Mouse (Mus musculus) intestine, postnatal 0 days (tissue): ENCODE results near the gene Iqgap1. TPM values are rescaled to one million over a fixed set of nuclear protein-coding genes. Genes with fewer than 3 reads are reported as not detected.
"Not testable (repeated sequence)": the region's sequence is repeated elsewhere in the genome, so short reads cannot be mapped to it uniquely, and the experiment has no call there.

Experiments used
- ATAC-seq: fragments of 200-750 bp; cut with Nextera tagmentation; 2 replicates; pipeline ENCODE4 v1.8.0; 2017; ENCODE audit warnings: mild to moderate bottlenecking, moderate TSS enrichment, moderate library complexity
- H3K27ac ChIP-seq: fragments of 300-500 bp; sonication (generic); 2 replicates; pipeline ENCODE4 v1.5.1; 2014; ENCODE audit warnings: mild to moderate bottlenecking, low read depth, low read length, moderate library complexity
- H3K27me3 ChIP-seq: fragments of 300-500 bp; sonication (generic); replicated peaks from 2 replicates; pipeline ENCODE4 v1.6.1; 2014; ENCODE audit warnings: low read length, mixed read lengths; ENCODE audit not compliant: control insufficient read depth, insufficient read depth
- H3K36me3 ChIP-seq: fragments of 300-500 bp; sonication (generic); 2 replicates; pipeline ENCODE4 v1.6.1; 2014; ENCODE audit warnings: mild to moderate bottlenecking, moderate library complexity; ENCODE audit not compliant: control insufficient read depth, insufficient read depth
- H3K4me1 ChIP-seq: fragments of 300-500 bp; sonication (generic); replicated peaks from 2 replicates; pipeline ENCODE4 v1.6.1; 2014; ENCODE audit warnings: antibody characterized with exemption, low read length, mixed read lengths; ENCODE audit not compliant: control insufficient read depth, insufficient read depth
- H3K4me2 ChIP-seq: fragments of 300-500 bp; sonication (generic); replicated peaks from 2 replicates; pipeline ENCODE4 v1.6.1; 2014; ENCODE audit warnings: low read depth, mild to moderate bottlenecking, moderate library complexity
- H3K4me3 ChIP-seq: fragments of 300-500 bp; sonication (generic); 2 replicates; pipeline ENCODE4 v1.5.1; 2014; ENCODE audit warnings: low read depth, low read length
- H3K9ac ChIP-seq: fragments of 300-500 bp; sonication (generic); 2 replicates; pipeline ENCODE4 v1.6.1; 2014; ENCODE audit warnings: mild to moderate bottlenecking, low read depth, low read length
- H3K9me3 ChIP-seq: fragments of 300-500 bp; sonication (generic); 2 replicates; pipeline ENCODE4 v1.6.1; 2016; ENCODE audit warnings: mixed run types; ENCODE audit not compliant: control insufficient read depth
- CTCF ChIP-seq: sonication (generic); IDR thresholded peaks from 2 replicates; pipeline ENCODE4 v1.5.1; 2016; ENCODE audit warnings: low read depth, mild to moderate bottlenecking, control low read depth, antibody characterized with exemption, moderate library complexity
- WGBS: fragments of 180-500 bp; shearing (Covaris S2); extraction: QIAGEN DNeasy Blood & Tissue Kit; methylation state at CpG from one replicate; pipeline ENCODE4 v1.1.7; 2014; 5-methylcytosine and 5-hydroxymethylcytosine counted together
- polyA plus RNA-seq: library from polyadenylated mRNA; unstranded; fragments of >200 nt; fragmentation: Nextera tagmentation; extraction: Ambion mirVana; gene quantifications from 2 replicates; pipeline ENCODE4 v1.2.1, GENCODE M21; 2015

Gene Iqgap1
- polyA plus RNA-seq, 1 experiment from 2014 or later = 32.3 TPM

DNA sequence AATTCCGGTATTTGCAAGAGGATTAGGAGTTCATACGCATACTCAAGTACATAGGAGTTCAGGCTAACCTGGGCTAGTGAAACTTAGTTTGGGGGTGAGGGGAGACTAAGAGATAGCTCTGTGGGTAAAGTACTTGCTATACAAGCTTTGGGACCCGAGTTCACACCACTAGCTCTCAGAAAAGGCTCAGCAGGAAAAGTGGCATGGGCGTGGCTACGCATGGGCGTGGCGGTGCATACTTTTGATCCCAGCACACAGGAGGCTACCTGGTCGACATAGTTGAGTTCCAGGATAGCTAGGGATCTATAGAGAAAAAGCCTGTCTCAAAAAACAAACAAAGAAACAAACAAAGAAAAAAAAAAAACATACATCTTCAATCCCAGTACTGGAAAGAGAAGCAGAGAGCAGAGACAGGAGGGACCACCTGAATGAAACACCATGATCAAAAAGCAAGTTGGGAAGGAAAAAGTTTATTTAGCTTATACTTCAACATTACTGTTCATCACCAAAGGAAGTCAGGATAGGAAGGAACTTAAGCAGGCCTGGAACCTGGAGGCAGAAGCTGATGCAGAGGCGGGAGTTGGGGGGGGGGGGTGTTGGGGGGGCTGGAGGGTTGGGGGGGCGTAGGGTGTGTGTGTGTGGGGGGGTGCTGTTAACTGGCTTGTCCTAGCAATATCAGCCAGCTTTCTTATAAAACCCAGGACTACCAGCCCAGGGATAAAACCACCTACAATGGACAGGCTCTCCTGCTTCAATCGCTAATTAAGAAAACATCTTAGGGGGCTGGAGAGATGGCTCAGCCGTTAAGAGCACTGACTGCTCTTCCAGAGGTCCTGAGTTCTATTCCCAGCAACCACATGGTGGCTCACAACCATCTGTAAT lies 8.1 kb upstream of the Iqgap1 start:
- H3K36me3 ChIP-seq = no peaks in the 10 kb centered on the region
- 0 out of 2 replicates have a peak overlapping the region, but pooled peaks have one; percentile 27 for H3K4me2 ChIP-seq
- no peaks in the 10 kb centered on the region for H3K4me1 ChIP-seq
- H3K9ac ChIP-seq = no peak overlapping the region
- H3K27me3 ChIP-seq = no peaks in the 10 kb centered on the region
- WGBS = 32% methylated on average over 12 of the region's 12 CpGs
- ATAC-seq = no peak
- no peak overlapping the region for H3K27ac ChIP-seq
- no peak for TF ChIP-seq CTCF
- H3K9me3 ChIP-seq = no peaks in the 10 kb centered on the region
- no peak overlapping the region for H3K4me3 ChIP-seq

- 0 out of 2 replicates have a peak overlapping the region, but pooled peaks have one; percentile 28 for H3K4me2 ChIP-seq
- H3K27me3 ChIP-seq, H3K9me3 ChIP-seq, H3K36me3 ChIP-seq, H3K9ac ChIP-seq, H3K4me3 ChIP-seq, H3K27ac ChIP-seq, H3K4me1 ChIP-seq: not testable (repeated sequence)
- peak; percentile 87 for ATAC-seq
- 15% methylated on average over 13 of the region's 14 CpGs for whole genome bisulfite sequencing
Observed at GRCm38 (mm10) chr7:80832996-80833650, 7.3 kb upstream of the Iqgap1 start.

GRCm38 (mm10) chr7:80832191-80832590 lies 6.4 kb upstream of the Iqgap1 start:
- Histone ChIP-seq H3K4me2 (no peak overlapping the region), H3K4me3 (no peak overlapping the region), H3K9me3 (no peaks in the 10 kb centered on the region), H3K27me3 (no peaks in the 10 kb centered on the region), H3K36me3 (no peaks in the 10 kb centered on the region), H3K4me1 (no peaks in the 10 kb centered on the region), H3K27ac (no peak overlapping the region), H3K9ac (no peak overlapping the region)
- no peak for TF ChIP-seq CTCF
- ATAC-seq = no peak
- 39% methylated on average over 4 of the region's 4 CpGs for WGBS

GRCm38 (mm10) chr7:80830193-80830803 lies 4.5 kb upstream of the Iqgap1 start:
- no peak for ATAC-seq
- no peak overlapping the region for H3K27ac ChIP-seq
- H3K4me1 ChIP-seq = peaks cover 2% of the 10 kb centered on the region; the same call in 1 of the 2 replicates
- WGBS = 79% methylated on average over 15 of the region's 15 CpGs
- no peak for TF ChIP-seq CTCF
- H3K4me3 ChIP-seq = no peak overlapping the region
- H3K4me2 ChIP-seq = no peak overlapping the region
- no peaks in the 10 kb centered on the region for H3K36me3 ChIP-seq
- no peaks in the 10 kb centered on the region for H3K9me3 ChIP-seq
- H3K9ac ChIP-seq = no peak overlapping the region
- H3K27me3 ChIP-seq = no peaks in the 10 kb centered on the region

- Histone ChIP-seq H3K4me2 (no peak overlapping the region), H3K27me3 (no peaks in the 10 kb centered on the region), H3K9ac (no peak overlapping the region), H3K4me1 (peaks cover 6% of the 10 kb centered on the region; the same call in 1 of the 2 replicates), H3K27ac (no peak overlapping the region), H3K36me3 (no peaks in the 10 kb centered on the region), H3K4me3 (no peak overlapping the region), H3K9me3 (no peaks in the 10 kb centered on the region)
- no peak for TF ChIP-seq CTCF
- 61% methylated on average over 18 of the region's 18 CpGs for WGBS
- no peak for ATAC-seq
Observed at GRCm38 (mm10) chr7:80828146-80828860, 2.5 kb upstream of the Iqgap1 start.
